Mouse (Mus musculus) thymus, postnatal 25 days (tissue): ENCODE data around the gene Fgf15.
"Not testable (repeated sequence)": the region's sequence is repeated elsewhere in the genome, so short reads cannot be mapped to it uniquely, and the experiment has no call there.

Experiments
- DNase-seq: peaks from one replicate; pipeline ENCODE4 v3.0.0; 2022

Gene Fgf15

GRCm38 (mm10) chr7:144891863-144892262 is 4.5 kb upstream of the Fgf15 start:
- DNase-seq: no peak

GRCm38 (mm10) chr7:144892322-144892721 is 4.0 kb upstream of the Fgf15 start:
- DNase-seq: no peak

GRCm38 (mm10) chr7:144894191-144894590 is 2.1 kb upstream of the Fgf15 start:
- no peak for DNase-seq

- no peak for DNase-seq
Observed at GRCm38 (mm10) chr7:144894706-144895105, 1.6 kb upstream of the Fgf15 start.

GRCm38 (mm10) chr7:144895305-144896111 is 823 bp upstream of the Fgf15 start:
- peak; percentile 50 for DNase-seq

GRCm38 (mm10) chr7:144898506-144898905 is 2.2 kb downstream of the Fgf15 start:
- DNase-seq: no peak

GRCm38 (mm10) chr7:144905514-144905913 is 9.2 kb downstream of the Fgf15 start:
- not testable (repeated sequence) for DNase-seq

- DNase-seq: peak; percentile 49
Observed at GRCm38 (mm10) chr7:144906708-144907397, 10.5 kb downstream of the Fgf15 start.

GRCm38 (mm10) chr7:144907793-144908192 is 11.5 kb downstream of the Fgf15 start:
- no peak for DNase-seq

- no peak for DNase-seq
Observed at GRCm38 (mm10) chr7:144908705-144909104, 12.4 kb downstream of the Fgf15 start.

GRCm38 (mm10) chr7:144911121-144911520 is 14.8 kb downstream of the Fgf15 start:
- DNase-seq: no peak

GRCm38 (mm10) chr7:144912897-144913296 is 16.6 kb downstream of the Fgf15 start:
- DNase-seq: no peak

GRCm38 (mm10) chr7:144914296-144914947 is 18.1 kb downstream of the Fgf15 start:
- DNase-seq: no peak

GRCm38 (mm10) chr7:144914948-144915750 is 18.8 kb downstream of the Fgf15 start, which contains the start of gene LTO1:
Gene LTO1 (plus strand): TSS chr7:144915100.
- peak; percentile 92 for DNase-seq

- DNase-seq: no peak
Observed at GRCm38 (mm10) chr7:144918823-144919222, 22.5 kb downstream of the Fgf15 start.

GRCm38 (mm10) chr7:144927591-144927990 is 31.3 kb downstream of the Fgf15 start:
- no peak for DNase-seq

- DNase-seq: no peak
Observed at GRCm38 (mm10) chr7:144928009-144928888, 31.9 kb downstream of the Fgf15 start.

- no peak for DNase-seq
Observed at GRCm38 (mm10) chr7:144928889-144929210, 32.5 kb downstream of the Fgf15 start.

GRCm38 (mm10) chr7:144929506-144929905 is 33.2 kb downstream of the Fgf15 start:
- DNase-seq: no peak

GRCm38 (mm10) chr7:144929931-144930330 is 33.6 kb downstream of the Fgf15 start:
- no peak for DNase-seq

GRCm38 (mm10) chr7:144931778-144932177 is 35.4 kb downstream of the Fgf15 start:
- DNase-seq: peak; percentile 54
